Mouse (Mus musculus) MEL (cell line): ENCODE data around the gene Ppp3r2. TPM values are rescaled to one million over a fixed set of nuclear protein-coding genes. Genes with fewer than 3 reads are reported as not detected.
A peak's percentile ranks its signal among the peaks of the same experiment; 100 is the strongest.

Experiments used
- DNase-seq: peaks from one replicate; pipeline ENCODE4 v3.0.0; 2011; ENCODE audit warnings: low read depth, low spot score
- H3K27ac ChIP-seq: 2 replicates; pipeline ENCODE4 v1.5.1; 2012; ENCODE audit warnings: low read depth, mild to moderate bottlenecking, control low read depth, low read length, moderate library complexity; ENCODE audit not compliant: control insufficient read depth
- H3K27me3 ChIP-seq, 2 experiments: fragments of 150-350 bp in 1 of 2; sonication (generic) in 1 of 2; 2 replicates each; pipeline ENCODE4 v1.6.1; 2012; ENCODE audit warnings: low read length in 2 of 2, mild to moderate bottlenecking in 2 of 2, improper control_type of control experiment in 1 of 2, moderate library complexity in 1 of 2; ENCODE audit not compliant: insufficient read depth in 2 of 2, control insufficient read depth in 1 of 2
- H3K36me3 ChIP-seq, 2 experiments: 2 replicates each; pipeline ENCODE4 v1.6.1; 2012 to 2014; ENCODE audit warnings: low read length in 2 of 2, improper control_type of control experiment in 1 of 2, inconsistent platforms in 1 of 2, mild to moderate bottlenecking in 1 of 2; ENCODE audit not compliant: insufficient read depth in 2 of 2, control insufficient read depth in 1 of 2
- H3K4me1 ChIP-seq, 2 experiments: fragments of 150-350 bp in 1 of 2; sonication (generic) in 1 of 2; 2 replicates each; pipeline ENCODE4 v1.6.1; 2012; ENCODE audit warnings: low read length in 2 of 2, improper control_type of control experiment in 1 of 2, mild to moderate bottlenecking in 1 of 2; ENCODE audit not compliant: insufficient read depth in 2 of 2, control insufficient read depth in 1 of 2
- H3K4me3 ChIP-seq, 2 experiments: fragments of 150-350 bp in 1 of 2; sonication (generic) in 1 of 2; 2 replicates each; pipeline ENCODE4 v1.5.1; 2012; ENCODE audit warnings: low read depth in 2 of 2, low read length in 2 of 2, mild to moderate bottlenecking in 2 of 2, moderate library complexity in 2 of 2, control low read depth in 1 of 2, improper control_type of control experiment in 1 of 2; ENCODE audit not compliant: control insufficient read depth in 1 of 2, insufficient read depth in 1 of 2
- H3K79me2 ChIP-seq: 2 replicates; pipeline ENCODE4 v1.6.1; 2012; ENCODE audit warnings: mild to moderate bottlenecking, low read length, moderate library complexity; ENCODE audit not compliant: control insufficient read depth, poor library complexity, insufficient read depth
- H3K9ac ChIP-seq: 2 replicates; pipeline ENCODE4 v1.6.1; 2012; ENCODE audit warnings: low read depth, mild to moderate bottlenecking, control low read depth, low read length, moderate library complexity; ENCODE audit not compliant: control insufficient read depth, poor library complexity, severe bottlenecking
- H3K9me3 ChIP-seq: fragments of 150-350 bp; sonication (generic); replicated peaks from 2 replicates; pipeline ENCODE4 v1.6.1; 2012; ENCODE audit warnings: mild to moderate bottlenecking, low read length, improper control_type of control experiment, moderate library complexity; ENCODE audit not compliant: insufficient read depth
- CHD2 ChIP-seq: IDR thresholded peaks from 2 replicates; pipeline ENCODE4 v1.6.1; 2011; ENCODE audit warnings: low read length, improper control_type of control experiment
- CTCF ChIP-seq, 3 experiments: IDR thresholded peaks in 2 of 3; conservative IDR thresholded peaks in 1 of 3; 2 replicates each; pipeline ENCODE4 v1.5.1; 2011 to 2012; ENCODE audit warnings: low read length in 3 of 3, low read depth in 2 of 3, mild to moderate bottlenecking in 2 of 3, improper control_type of control experiment in 1 of 3, inconsistent platforms in 1 of 3, mixed read lengths in 1 of 3, moderate library complexity in 1 of 3; ENCODE audit not compliant: control insufficient read depth in 1 of 3, insufficient read depth in 1 of 3, poor library complexity in 1 of 3, severe bottlenecking in 1 of 3
- EP300 ChIP-seq, 2 experiments: IDR thresholded peaks; 2 replicates each; pipeline ENCODE4 v1.6.1; 2011; ENCODE audit warnings: improper control_type of control experiment in 2 of 2, low read length in 2 of 2, low read depth in 1 of 2, mild to moderate bottlenecking in 1 of 2
- MAZ ChIP-seq: IDR thresholded peaks from 2 replicates; pipeline ENCODE4 v1.6.1; 2012; ENCODE audit warnings: low read depth, mild to moderate bottlenecking, inconsistent platforms, low read length, improper control_type of control experiment
- MYB ChIP-seq: IDR thresholded peaks from 2 replicates; pipeline ENCODE4 v1.6.1; 2011; ENCODE audit warnings: mild to moderate bottlenecking, low read depth, low read length, improper control_type of control experiment
- NRF1 ChIP-seq: IDR thresholded peaks from 2 replicates; pipeline ENCODE4 v1.6.1; 2014; ENCODE audit warnings: low read depth, mild to moderate bottlenecking, inconsistent platforms, low read length, improper control_type of control experiment, moderate library complexity; ENCODE audit not compliant: poor library complexity, insufficient read depth, severe bottlenecking
- POLR2AphosphoS2 ChIP-seq: IDR thresholded peaks from 2 replicates; pipeline ENCODE4 v1.6.1; 2011; ENCODE audit warnings: low read length, improper control_type of control experiment
- RAD21 ChIP-seq: IDR thresholded peaks from 2 replicates; pipeline ENCODE4 v1.6.1; 2011; ENCODE audit warnings: mild to moderate bottlenecking, low read depth, low read length, improper control_type of control experiment
- SIN3A ChIP-seq: IDR thresholded peaks from 2 replicates; pipeline ENCODE4 v1.6.1; 2012; ENCODE audit warnings: low read length, improper control_type of control experiment, inconsistent platforms
- SMC3 ChIP-seq: IDR thresholded peaks from 2 replicates; pipeline ENCODE4 v1.6.1; 2011; ENCODE audit warnings: low read depth, low read length, improper control_type of control experiment
- TAL1 ChIP-seq: IDR thresholded peaks from 2 replicates; pipeline ENCODE4 v1.6.1; 2012; ENCODE audit warnings: mild to moderate bottlenecking, inconsistent platforms, low read length, moderate library complexity, mixed read lengths
- TCF12 ChIP-seq: IDR thresholded peaks from 2 replicates; pipeline ENCODE4 v1.6.1; 2014; ENCODE audit warnings: low read depth, mild to moderate bottlenecking, inconsistent platforms, low read length, improper control_type of control experiment, moderate library complexity
- USF1 ChIP-seq: IDR thresholded peaks from 2 replicates; pipeline ENCODE4 v1.6.1; 2014; ENCODE audit warnings: low read depth, mild to moderate bottlenecking, inconsistent platforms, low read length, improper control_type of control experiment, moderate library complexity
- ZC3H11A ChIP-seq: IDR thresholded peaks from 2 replicates; pipeline ENCODE4 v1.6.1; 2012; ENCODE audit warnings: low read depth, mild to moderate bottlenecking, inconsistent platforms, low read length, improper control_type of control experiment
- ZNF384 ChIP-seq: IDR thresholded peaks from 2 replicates; pipeline ENCODE4 v1.6.1; 2012; ENCODE audit warnings: low read depth, mild to moderate bottlenecking, inconsistent platforms, low read length, improper control_type of control experiment
- polyA plus RNA-seq, 2 experiments: library from polyadenylated mRNA; stranded (reverse) in 1 of 2; unstranded in 1 of 2; fragments of >175 nt in 1 of 2; fragments of >200 nt in 1 of 2; gene quantifications; 2 replicates each; pipeline versions ENCODE4 v1.2.1 to v1.2.4; 2012; ENCODE audit warnings: low replicate concordance in 2 of 2, low read depth in 1 of 2; ENCODE audit not compliant: insufficient read length in 2 of 2, insufficient read depth in 1 of 2, missing spikeins in 1 of 2
- total RNA-seq: library from RNA; depleted of rRNA; stranded (reverse); fragments of 300-350 nt; gene quantifications from 2 replicates; pipeline ENCODE4 v1.2.3, GENCODE M21; 2012

The Ppp3r2 gene
- total and polyA plus RNA-seq, 3 experiments: not detected

GRCm38 (mm10) chr4:49691405-49692194 is 9.8 kb upstream of the Ppp3r2 start:
- Histone ChIP-seq H3K9me3 (no peaks in the 10 kb centered on the region), H3K4me3 (no peak overlapping the region)
- TF ChIP-seq SMC3 (no peak), EP300 (IDR thresholded peaks at IDR 0.05; ENCODE audit: low read depth in 1 of 2, low read length in 2 of 2) (no peak), MYB (no peak), POLR2AphosphoS2 (no peak), TCF12 (no peak), CHD2 (no peak), SIN3A (no peak), TAL1 (no peak), USF1 (no peak), NRF1 (no peak)
- TF ChIP-seq, all 39 proteins: peak for 0
- no peaks in the 10 kb centered on the region for H3K4me1 ChIP-seq
- peaks cover 2 to 4% of the 10 kb centered on the region in 2 experiments; a peak in 3 of 4 replicates for H3K27me3 ChIP-seq
- DNase-seq: no peak
- no peaks in the 10 kb centered on the region for H3K79me2 ChIP-seq
- H3K9ac ChIP-seq: no peak overlapping the region
- H3K27ac ChIP-seq: no peak overlapping the region
- H3K36me3 ChIP-seq: no peaks in the 10 kb centered on the region

GRCm38 (mm10) chr4:49688594-49689288 is 6.9 kb upstream of the Ppp3r2 start:
- H3K9ac ChIP-seq: no peak overlapping the region
- no peak overlapping the region for H3K4me3 ChIP-seq
- no peaks in the 10 kb centered on the region for H3K4me1 ChIP-seq
- no peak overlapping the region for H3K27ac ChIP-seq
- H3K36me3 ChIP-seq: no peaks in the 10 kb centered on the region
- H3K79me2 ChIP-seq: no peaks in the 10 kb centered on the region
- DNase-seq: peak; percentile 64
- H3K9me3 ChIP-seq: no peaks in the 10 kb centered on the region
- H3K27me3 ChIP-seq: peaks cover 2 to 4% of the 10 kb centered on the region in 2 experiments; a peak in 2 of 4 replicates
- TF ChIP-seq RAD21 (peak; percentile 89), ZNF384 (peak; percentile 97), ZC3H11A (peak; percentile 74), CTCF (IDR thresholded peaks at IDR 0.05 in 2 of 3, conservative IDR thresholded peaks at IDR 0.05 in 1 of 3; ENCODE audit: control insufficient read depth in 1 of 3, insufficient read depth in 1 of 3, low read depth in 2 of 3, low read length in 3 of 3, poor library complexity in 1 of 3, severe bottlenecking in 1 of 3) (peak; percentile 55 to 82 (median 67)), MAZ (no peak), MYB (no peak), SMC3 (peak; percentile 84), SIN3A (no peak)
